24 mouse cellular contexts compared by ENCODE assay signal in genomic region chr10:45060841-45061240, GRCm38 (mm10). TPM values are rescaled to one million over a fixed set of nuclear protein-coding genes. Genes with fewer than 3 reads are reported as not detected.
DNase-seq lines count a peak whose midpoint lies in the region; ATAC-seq and TF ChIP-seq lines count a peak whose summit lies in the region.
"Had no signal": no experiment of that assay in that cellular context is flagged by ENCODE, and none has a peak within 500 bp of the region (broad histone marks: within the 10 kb centered on the region; RNA-seq: fewer than 3 reads in every experiment).

No protein-coding gene starts in this region.

- H3K4me3 ChIP-seq in heart, embryonic 12.5 days, result no peak overlapping the region
- no peak overlapping the region for H3K4me3 ChIP-seq in lung, embryonic 16.5 days (ENCODE audit: low read length)
- H3K4me3 ChIP-seq in lung, adult 2 months (replicated peaks; ENCODE audit: extremely low read depth, low read depth, low read length), result no peak overlapping the region
- H3K4me3 ChIP-seq: embryonic facial prominence, embryonic 10.5 days; embryonic facial prominence, embryonic 12.5 days; forebrain, embryonic 13.5 days; forebrain, embryonic 15.5 days had no signal

- H3K4me2 ChIP-seq in heart, embryonic 12.5 days, result no peak overlapping the region
- no peak overlapping the region for H3K4me2 ChIP-seq in lung, embryonic 16.5 days (ENCODE audit: low read depth, low read length)
- H3K4me2 ChIP-seq: embryonic facial prominence, embryonic 12.5 days; forebrain, embryonic 13.5 days; forebrain, embryonic 15.5 days had no signal

- TF ChIP-seq POLR2A in lung, adult 2 months (IDR thresholded peaks at IDR 0.05; ENCODE audit: borderline replicate concordance, extremely low read depth, low read depth, low read length), result no peak

- no peak for TF ChIP-seq CTCF in lung, adult 2 months (IDR thresholded peaks at IDR 0.05; ENCODE audit: insufficient read depth, low read length)

- 49% methylated on average over 1 of the region's 1 CpGs for WGBS in heart, embryonic 12.5 days
- 42% methylated on average over 1 of the region's 1 CpGs for WGBS in lung, embryonic 16.5 days
- WGBS in lung, adult 2 months, result 50% methylated on average over 1 of the region's 1 CpGs

- H3K9ac ChIP-seq in heart, embryonic 12.5 days, result no peak overlapping the region
- no peak overlapping the region for H3K9ac ChIP-seq in lung, embryonic 16.5 days (ENCODE audit: low read length)
- H3K9ac ChIP-seq: embryonic facial prominence, embryonic 12.5 days; forebrain, embryonic 13.5 days; forebrain, embryonic 15.5 days had no signal

- no peaks in the 10 kb centered on the region for H3K27me3 ChIP-seq in heart, embryonic 12.5 days (replicated peaks)
- H3K27me3 ChIP-seq in lung, embryonic 16.5 days (ENCODE audit: control insufficient read depth, insufficient read depth, low read depth, low read length), result no peaks in the 10 kb centered on the region
- H3K27me3 ChIP-seq: CH12.LX; embryonic facial prominence, embryonic 12.5 days; forebrain, embryonic 13.5 days; forebrain, embryonic 15.5 days had no signal

- H3K9me3 ChIP-seq in heart, embryonic 12.5 days (replicated peaks), result no peaks in the 10 kb centered on the region
- no peaks in the 10 kb centered on the region for H3K9me3 ChIP-seq in lung, embryonic 16.5 days (ENCODE audit: control insufficient read depth, low read length)
- H3K9me3 ChIP-seq: embryonic facial prominence, embryonic 10.5 days; forebrain, embryonic 13.5 days; forebrain, embryonic 15.5 days; G1E had no signal

- ATAC-seq in heart, embryonic 12.5 days (ENCODE audit: insufficient number of reproducible peaks, low FRiP score), result no peak
- 0 out of 2 replicates have a peak, but pooled peaks have one; percentile 23 for ATAC-seq in lung, embryonic 16.5 days (ENCODE audit: low read depth)
- ATAC-seq: activated CD4-positive, CD25-positive, alpha-beta regulatory T cell, adult 4 months; CD4-positive, CD25-positive, alpha-beta regulatory T cell, adult 4 months; forebrain, embryonic 13.5 days; forebrain, embryonic 15.5 days; Patski had no signal

- H3K36me3 ChIP-seq in heart, embryonic 12.5 days, result no peaks in the 10 kb centered on the region
- no peaks in the 10 kb centered on the region for H3K36me3 ChIP-seq in lung, embryonic 16.5 days (ENCODE audit: control insufficient read depth, insufficient read depth, low read length)
- H3K36me3 ChIP-seq: embryonic facial prominence, embryonic 10.5 days; embryonic facial prominence, embryonic 12.5 days; forebrain, embryonic 15.5 days; G1E had no signal

- DNase-seq in heart, adult 11 months, result peak; percentile 45
- DNase-seq in lung, adult 2 months, result no peak
- DNase-seq in lung, postnatal 36 days, result peak; percentile 47
- DNase-seq in lung, postnatal 25 days (ENCODE audit: low spot score), result no peak
- DNase-seq: adrenal gland, adult 8-10 months; adrenal gland, postnatal 14 days; adrenal gland, postnatal 36 days; B cell, adult 2 months; cerebellum, adult 11-12 months; cerebellum, adult 2 months; cerebellum, adult 9-10 months; cerebellum, postnatal 10 days; cerebellum, postnatal 25 days had no signal

- H3K27ac ChIP-seq in heart, embryonic 12.5 days (ENCODE audit: poor library complexity, severe bottlenecking), result no peak overlapping the region
- H3K27ac ChIP-seq in lung, embryonic 16.5 days (ENCODE audit: low read length), result no peak overlapping the region
- H3K27ac ChIP-seq: embryonic facial prominence, embryonic 10.5 days; embryonic facial prominence, embryonic 12.5 days; forebrain, embryonic 13.5 days; forebrain, embryonic 15.5 days had no signal

- no peaks in the 10 kb centered on the region for H3K4me1 ChIP-seq in heart, embryonic 12.5 days (replicated peaks)
- peaks cover under 1% of the 10 kb centered on the region; the same call in 1 of the 2 replicates for H3K4me1 ChIP-seq in lung, embryonic 16.5 days (replicated peaks; ENCODE audit: control insufficient read depth, insufficient read depth, low read length)
- H3K4me1 ChIP-seq in lung, adult 2 months (ENCODE audit: control insufficient read depth, insufficient read depth, low read length), result no peaks in the 10 kb centered on the region
- H3K4me1 ChIP-seq: embryonic facial prominence, embryonic 10.5 days; embryonic facial prominence, embryonic 12.5 days; forebrain, embryonic 13.5 days; forebrain, embryonic 15.5 days had no signal

RNA-seq across cellular contexts. Expression of gene Prep, which starts 6.2 kb away (rescaled TPM):
- 29.9 and 31.0 TPM in 2 replicates for polyA plus RNA-seq in heart, embryonic 12.5 days (2016; fragmentation: Nextera tagmentation; extraction: Ambion mirVana)
- polyA plus RNA-seq in lung, embryonic 16.5 days (2015; fragmentation: Nextera tagmentation; extraction: Ambion mirVana), result 35.3 and 37.1 TPM in 2 replicates
- polyA plus RNA-seq in lung, adult 2 months (2012; rRNA removed), result 18.0 and 19.8 TPM in 2 replicates

Comparison
In these comparisons a context has a peak if more than half of its experiments do, and no peak if none do; other contexts are left out.
1. DNase-seq: peak in heart, adult 11 months (single experiment) and lung, postnatal 36 days (single experiment); none in lung, adult 2 months (single experiment) and lung, postnatal 25 days (single experiment).